Mouse (Mus musculus): ENCODE measurements around the gene Ube2e3. TPM values are rescaled to one million over a fixed set of nuclear protein-coding genes. Genes with fewer than 3 reads are reported as not detected.

The Ube2e3 gene
- polyA plus RNA-seq (2017; shearing (Covaris generic)): 3.8 TPM

DNA sequence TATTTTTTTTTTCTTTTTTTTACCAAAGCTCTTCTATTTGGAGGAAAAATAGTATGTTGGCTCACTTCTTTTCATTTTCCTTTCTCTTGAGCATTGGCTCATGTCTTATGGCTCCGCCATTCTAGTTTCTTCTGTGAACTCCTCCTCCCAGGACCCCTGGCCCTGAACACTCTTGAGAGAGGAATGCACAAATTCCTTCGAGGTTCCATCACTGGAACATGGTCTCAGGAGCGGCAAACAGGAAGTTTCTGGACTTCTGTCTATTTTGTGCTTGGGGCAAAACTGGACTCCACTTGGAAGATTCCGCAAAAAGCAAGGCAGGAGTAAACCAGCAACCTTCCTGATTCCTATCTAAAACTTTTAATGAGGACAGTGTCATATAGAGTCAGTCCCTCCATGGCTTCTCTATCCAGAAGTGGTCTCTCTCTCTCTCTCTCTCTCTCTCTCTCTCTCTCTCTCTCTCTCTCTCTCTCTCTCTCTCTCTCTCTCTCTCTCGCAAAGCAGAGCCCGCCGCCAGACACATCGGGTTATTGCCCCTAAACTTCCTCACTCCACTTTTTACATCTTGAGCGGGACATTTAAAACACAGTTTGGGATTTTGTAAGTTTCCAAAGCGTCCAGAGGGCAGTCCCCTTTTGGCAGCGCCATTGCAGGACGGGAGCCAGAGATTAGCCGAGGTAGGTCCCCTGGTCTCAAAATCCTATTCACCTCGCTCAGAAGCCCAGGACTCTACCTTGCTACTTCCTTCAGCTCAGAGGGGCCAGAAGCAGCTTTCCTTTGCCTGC is at the start of gene Ube2e3:
Ube2e3 (plus strand) TSS at position 399 of the 785 bp plus-strand sequence.

Measured in activated CD4-positive, CD25-positive, alpha-beta regulatory T cell, adult 9 weeks (primary cell).